Mouse (Mus musculus): Measurements from ENCODE around the gene Hist1h2bm.

The Hist1h2bm gene

DNA sequence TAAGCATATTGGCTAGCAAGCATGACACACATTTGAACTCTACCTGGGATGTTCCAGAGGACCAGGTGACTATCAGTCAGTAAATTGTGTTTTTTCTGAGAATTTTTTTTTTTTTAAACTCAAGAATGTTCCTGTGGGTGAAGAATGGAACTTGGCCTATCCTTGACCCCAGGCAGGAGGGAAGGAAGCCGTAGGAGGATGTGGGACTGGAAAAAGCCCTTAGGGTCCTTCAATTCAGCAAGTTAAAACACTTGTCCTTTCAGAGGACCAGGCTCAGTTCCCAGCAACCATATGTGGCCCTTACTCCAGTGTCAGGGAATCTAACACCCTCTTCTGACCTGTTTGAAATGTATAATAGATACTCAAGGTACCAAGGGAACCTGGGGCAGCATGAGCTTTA lies 7.7 kb downstream of the Hist1h2bm start:
- no peak for DNase-seq

- peak; percentile 9 for DNase-seq
Measured at GRCm38 (mm10) chr13:21733466-21733865, 11.6 kb downstream of the Hist1h2bm start.

DNA sequence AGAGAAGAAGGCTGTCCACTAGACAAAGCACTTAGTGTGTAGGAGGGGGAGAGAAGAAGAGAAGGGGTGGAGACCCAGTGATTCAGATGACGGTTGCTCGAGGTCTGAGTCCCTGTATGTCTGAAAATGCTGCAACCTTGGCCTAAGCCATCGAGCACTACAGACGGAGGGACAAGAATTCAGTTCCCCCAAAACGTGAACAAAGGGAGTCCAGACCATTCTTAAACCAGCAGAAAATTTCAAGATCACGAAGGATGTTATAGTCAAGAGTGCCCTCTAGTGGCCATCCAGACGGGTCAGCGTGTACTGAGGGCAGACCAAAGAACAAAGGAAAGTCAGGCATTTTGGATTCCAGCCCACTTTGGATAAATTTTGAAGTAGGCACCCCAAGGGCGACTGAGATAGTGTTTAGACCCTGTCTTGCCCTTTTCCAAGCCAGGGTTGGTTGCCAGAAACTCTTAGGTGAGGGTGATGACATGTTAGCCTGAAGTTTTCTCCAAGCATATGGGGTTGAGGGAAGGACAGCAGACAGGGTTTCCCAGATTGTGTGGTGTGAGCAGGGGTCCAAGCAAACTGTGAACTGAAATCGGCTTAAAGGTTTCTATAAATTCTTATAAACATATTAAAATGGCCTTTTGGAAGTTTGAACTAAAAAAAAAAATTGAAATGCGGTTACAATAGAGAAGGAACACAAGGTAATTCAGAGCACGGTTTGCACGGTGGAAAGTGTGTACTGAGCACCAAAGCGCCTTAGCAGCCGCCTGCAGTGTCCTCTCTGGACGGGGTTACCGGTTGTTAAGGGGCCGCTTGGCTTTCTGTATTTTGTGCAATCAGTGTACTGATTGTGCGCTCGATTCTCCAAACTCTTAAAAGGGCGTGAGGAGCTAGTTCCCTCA lies 12.4 kb downstream of the Hist1h2bm start:
- peak; percentile 78 for DNase-seq

- DNase-seq, result peak; percentile 94
Measured at GRCm38 (mm10) chr13:21734906-21735767, 13.3 kb downstream of the Hist1h2bm start, which contains the start of gene Hist1h4j. Gene Hist1h4j (plus strand): TSS chr13:21735064.

- no peak for DNase-seq
Measured at GRCm38 (mm10) chr13:21745006-21745405, 23.2 kb downstream of the Hist1h2bm start.

GRCm38 (mm10) chr13:21749387-21750158 lies 27.7 kb downstream of the Hist1h2bm start:
- DNase-seq, result peak; percentile 58

GRCm38 (mm10) chr13:21750159-21751017 lies 28.5 kb downstream of the Hist1h2bm start, which contains the start of gene Hist1h4k:
Gene Hist1h4k (minus strand): TSS chr13:21750505.
- peak; percentile 96 for DNase-seq

GRCm38 (mm10) chr13:21751417-21751816 lies 29.6 kb downstream of the Hist1h2bm start:
- no peak for DNase-seq

DNA sequence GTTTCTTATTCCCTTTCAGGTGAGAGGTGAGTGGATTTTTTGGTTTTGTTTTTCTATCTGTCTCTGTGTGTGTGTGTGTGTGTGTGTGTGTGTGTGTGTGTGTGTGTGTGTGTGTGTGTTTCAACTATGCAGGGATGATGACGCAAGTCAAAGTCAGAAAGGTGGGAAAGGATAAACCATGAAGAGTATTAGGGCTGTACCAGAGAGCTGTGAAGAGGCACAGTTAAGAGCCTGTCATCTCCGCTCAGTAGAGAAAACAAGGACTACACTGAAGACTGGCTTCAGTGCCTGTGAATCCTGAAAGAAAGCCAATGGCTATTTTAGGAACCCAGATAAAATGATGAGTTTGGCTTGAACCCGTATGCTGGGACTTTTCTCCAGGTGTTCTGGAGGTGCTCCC lies 30.0 kb downstream of the Hist1h2bm start:
- peak; percentile 16 for DNase-seq

- peak; percentile 17 for DNase-seq
Measured at GRCm38 (mm10) chr13:21752356-21752755, 30.5 kb downstream of the Hist1h2bm start.

DNA sequence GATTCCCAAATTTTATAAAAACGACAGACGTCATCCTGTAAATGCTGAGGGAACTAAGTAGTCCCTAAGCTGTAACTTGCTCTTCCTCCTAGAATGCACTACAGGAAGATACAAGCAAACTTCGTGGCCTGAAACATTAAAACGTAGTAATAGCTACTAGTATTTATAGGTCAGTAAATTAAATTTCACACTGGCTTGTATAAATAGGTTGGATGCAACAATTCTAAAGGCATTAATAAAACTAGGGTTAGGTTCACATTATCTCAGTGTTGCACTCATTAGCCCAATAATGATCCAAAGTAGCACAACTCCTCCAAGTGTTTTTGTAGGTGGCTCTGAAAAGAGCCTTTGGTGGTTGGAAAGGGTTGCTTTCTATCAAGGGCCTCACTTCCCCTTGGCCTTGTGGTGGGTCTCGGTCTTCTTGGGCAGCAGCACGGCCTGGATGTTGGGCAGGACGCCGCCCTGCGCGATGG lies 31.2 kb downstream of the Hist1h2bm start:
- no peak for DNase-seq

DNA sequence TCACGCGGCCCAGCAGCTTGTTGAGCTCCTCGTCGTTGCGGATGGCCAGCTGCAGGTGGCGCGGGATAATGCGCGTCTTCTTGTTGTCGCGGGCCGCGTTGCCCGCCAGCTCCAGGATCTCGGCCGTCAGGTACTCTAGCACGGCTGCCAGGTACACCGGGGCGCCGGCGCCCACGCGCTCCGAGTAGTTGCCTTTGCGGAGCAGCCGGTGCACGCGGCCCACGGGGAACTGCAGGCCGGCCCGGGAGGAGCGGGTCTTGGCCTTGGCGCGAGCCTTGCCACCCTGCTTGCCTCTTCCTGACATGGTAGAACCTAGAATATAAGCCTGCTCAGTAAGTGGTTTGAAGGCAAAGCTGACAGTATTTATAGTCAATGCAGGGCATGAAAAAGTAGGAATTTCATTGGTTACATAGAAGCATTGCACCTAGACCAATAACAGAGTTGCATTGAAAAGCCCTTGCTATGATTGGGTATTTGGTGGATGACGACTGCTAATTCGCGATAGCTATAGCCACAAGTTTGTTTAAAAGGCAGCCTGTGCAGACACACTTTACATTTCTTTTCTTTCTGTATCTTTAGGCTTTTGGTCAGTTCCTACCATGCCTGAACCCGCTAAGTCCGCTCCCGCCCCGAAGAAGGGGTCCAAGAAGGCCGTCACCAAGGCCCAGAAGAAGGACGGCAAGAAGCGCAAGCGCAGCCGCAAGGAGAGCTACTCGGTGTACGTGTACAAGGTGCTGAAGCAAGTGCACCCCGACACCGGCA lies 31.9 kb downstream of the Hist1h2bm start, which contains the start of the genes Hist1h2ak and Hist1h2bn:
TSS of gene Hist1h2ak (minus strand) at position 304 of the 762 bp plus-strand sequence.
TSS of gene Hist1h2bn (plus strand) at position 600 of the 762 bp plus-strand sequence.
- DNase-seq, result peak; percentile 88

GRCm38 (mm10) chr13:21754294-21755001 lies 32.6 kb downstream of the Hist1h2bm start:
- peak; percentile 82 for DNase-seq

DNA sequence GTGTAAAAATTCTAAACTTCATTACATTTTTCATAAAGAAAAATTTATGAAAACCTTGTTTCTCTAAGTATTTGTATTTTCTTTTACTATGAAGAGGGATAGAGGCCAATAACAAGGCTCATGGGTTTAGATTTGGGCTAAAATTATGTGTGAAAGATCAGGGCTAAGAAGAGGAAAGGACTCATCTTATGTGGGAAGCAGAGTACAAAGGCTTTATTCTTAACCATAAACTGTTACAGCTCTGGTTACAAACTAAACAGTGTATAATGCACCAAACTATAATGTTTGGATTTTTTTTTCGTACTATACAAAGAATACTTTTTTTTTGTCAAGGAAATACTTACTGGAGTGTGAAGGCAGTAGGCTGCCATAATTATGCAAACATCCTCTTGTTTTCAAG lies 33.9 kb downstream of the Hist1h2bm start:
- no peak for DNase-seq

Data from liver (tissue).